Mouse (Mus musculus) lung, embryonic 14.5 days (tissue): ENCODE results near the gene Baiap2. TPM values are rescaled to one million over a fixed set of nuclear protein-coding genes. Genes with fewer than 3 reads are reported as not detected.

Source experiments
- ATAC-seq: fragments of 200-750 bp; cut with Nextera tagmentation; 2 replicates; pipeline ENCODE4 v1.8.0; 2017; ENCODE audit warnings: mild to moderate bottlenecking, moderate TSS enrichment, moderate library complexity; ENCODE audit not compliant: insufficient read depth
- DNase-seq: peaks from one replicate; pipeline ENCODE4 v3.0.0-alpha.2; 2015
- H3K27ac ChIP-seq: fragments of 300-500 bp; sonication (generic); 2 replicates; pipeline ENCODE4 v1.5.1; 2014; ENCODE audit warnings: low read depth, mild to moderate bottlenecking, moderate library complexity
- H3K27me3 ChIP-seq: fragments of 300-500 bp; sonication (generic); 2 replicates; pipeline ENCODE4 v1.6.1; 2014; ENCODE audit warnings: low read length, control low read depth; ENCODE audit not compliant: insufficient read depth
- H3K36me3 ChIP-seq: fragments of 300-500 bp; sonication (generic); 2 replicates; pipeline ENCODE4 v1.6.1; 2014; ENCODE audit warnings: control low read depth; ENCODE audit not compliant: insufficient read depth
- H3K4me1 ChIP-seq: fragments of 300-500 bp; sonication (generic); 2 replicates; pipeline ENCODE4 v1.6.1; 2014; ENCODE audit warnings: antibody characterized with exemption, control low read depth; ENCODE audit not compliant: insufficient read depth
- H3K4me2 ChIP-seq: fragments of 300-500 bp; sonication (generic); 2 replicates; pipeline ENCODE4 v1.6.1; 2014; ENCODE audit warnings: mild to moderate bottlenecking
- H3K4me3 ChIP-seq: fragments of 300-500 bp; sonication (generic); 2 replicates; pipeline ENCODE4 v1.5.1; 2014; ENCODE audit warnings: low read depth, low read length
- H3K9ac ChIP-seq: fragments of 300-500 bp; sonication (generic); 2 replicates; pipeline ENCODE4 v1.6.1; 2014
- H3K9me3 ChIP-seq: fragments of 300-500 bp; sonication (generic); 2 replicates; pipeline ENCODE4 v1.6.1; 2016; ENCODE audit warnings: low read depth, low read length, control low read depth
- CTCF ChIP-seq: IDR thresholded peaks from 2 replicates; pipeline ENCODE4 v1.5.1; 2016; ENCODE audit warnings: antibody characterized with exemption, low read depth
- WGBS: fragments of 180-500 bp; shearing (Covaris S2); extraction: QIAGEN DNeasy Blood & Tissue Kit; methylation state at CpG from one replicate; pipeline ENCODE4 v1.1.7; 2014; 5-methylcytosine and 5-hydroxymethylcytosine counted together
- polyA plus RNA-seq: library from polyadenylated mRNA; unstranded; fragments of >200 nt; fragmentation: Nextera tagmentation; extraction: Ambion mirVana; gene quantifications from 2 replicates; pipeline ENCODE4 v1.2.1, GENCODE M21; 2014

The Baiap2 gene
- polyA plus RNA-seq, 1 experiment from 2014 or later = 20.4 TPM

DNA sequence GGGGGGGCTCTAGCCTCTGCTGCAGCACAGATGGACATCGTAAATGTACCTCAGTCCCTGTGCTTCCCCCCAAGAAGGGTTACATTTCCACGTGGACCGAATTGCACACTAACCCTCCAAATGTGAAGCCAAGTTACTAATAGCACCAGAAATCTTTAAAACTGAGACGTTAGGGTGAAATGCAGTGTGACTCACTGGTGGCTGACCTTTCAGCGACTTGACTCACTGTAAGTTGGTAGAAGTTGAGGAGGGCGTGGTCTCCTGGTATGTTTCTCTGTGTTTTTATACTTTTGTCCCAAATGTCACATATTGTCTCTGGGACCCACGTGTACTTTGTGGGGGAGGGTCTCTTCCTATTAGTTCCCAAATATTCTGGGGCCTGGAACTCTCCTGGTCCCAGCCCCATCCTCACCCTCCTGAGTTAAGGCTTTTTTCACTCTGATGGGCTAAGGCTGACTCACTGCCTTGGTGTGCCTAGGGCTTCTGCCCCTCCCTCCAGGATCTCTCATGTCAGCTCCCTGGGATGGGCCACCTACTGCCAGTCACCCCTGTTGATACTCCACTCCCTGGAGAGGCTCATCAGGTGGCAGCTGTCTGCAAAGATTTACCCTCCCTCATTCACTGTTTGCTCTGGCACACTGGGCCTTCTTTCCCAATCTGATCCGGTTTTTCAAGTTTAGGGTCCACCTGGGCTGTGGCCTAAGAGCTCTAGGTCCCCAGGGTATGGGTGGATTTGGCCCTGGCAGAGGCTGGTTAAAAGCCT, 33.4 kb downstream of the Baiap2 start:
- H3K9me3 ChIP-seq = no peaks in the 10 kb centered on the region
- no peak overlapping the region for H3K9ac ChIP-seq
- WGBS = 53% methylated on average over 8 of the region's 8 CpGs
- peak overlapping the region; percentile 1; the same call in 1 of the 2 replicates for H3K27ac ChIP-seq
- H3K4me3 ChIP-seq = no peak overlapping the region
- H3K27me3 ChIP-seq = no peaks in the 10 kb centered on the region
- H3K4me2 ChIP-seq = no peak overlapping the region
- no peaks in the 10 kb centered on the region for H3K4me1 ChIP-seq
- ATAC-seq (peak; percentile 79), DNase-seq (peak; percentile 73)
- no peak for TF ChIP-seq CTCF
- H3K36me3 ChIP-seq = peaks cover 5% of the 10 kb centered on the region; the same call in 1 of the 2 replicates

DNA sequence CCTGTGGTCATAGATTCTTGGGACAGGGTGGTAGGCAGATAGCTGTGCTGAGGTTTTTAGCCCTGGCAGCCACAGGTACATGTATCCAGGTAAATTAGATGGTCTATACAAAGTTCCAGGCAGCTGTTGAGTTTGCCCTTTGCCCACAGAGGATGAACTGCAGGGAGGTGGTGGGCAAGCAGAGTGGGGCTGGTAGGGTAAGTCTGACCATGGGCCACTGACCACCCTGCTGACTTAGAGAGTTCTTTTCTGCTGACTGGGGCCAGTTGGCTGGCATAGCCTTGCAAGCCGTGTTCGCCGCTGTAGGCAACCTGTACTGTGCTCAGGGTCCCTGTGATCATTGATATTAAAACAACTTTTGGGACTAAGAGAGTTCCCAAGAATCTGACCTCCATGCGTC, 36.1 kb downstream of the Baiap2 start:
- Histone ChIP-seq H3K27ac (no peak overlapping the region), H3K4me1 (no peaks in the 10 kb centered on the region), H3K4me3 (no peak overlapping the region), H3K4me2 (no peak overlapping the region), H3K9ac (no peak overlapping the region), H3K27me3 (no peaks in the 10 kb centered on the region), H3K9me3 (no peaks in the 10 kb centered on the region), H3K36me3 (peaks cover 14% of the 10 kb centered on the region; the same call in 1 of the 2 replicates)
- DNase-seq (no peak), ATAC-seq (no peak)
- 90% methylated on average over 4 of the region's 4 CpGs for WGBS
- TF ChIP-seq CTCF = no peak

DNA sequence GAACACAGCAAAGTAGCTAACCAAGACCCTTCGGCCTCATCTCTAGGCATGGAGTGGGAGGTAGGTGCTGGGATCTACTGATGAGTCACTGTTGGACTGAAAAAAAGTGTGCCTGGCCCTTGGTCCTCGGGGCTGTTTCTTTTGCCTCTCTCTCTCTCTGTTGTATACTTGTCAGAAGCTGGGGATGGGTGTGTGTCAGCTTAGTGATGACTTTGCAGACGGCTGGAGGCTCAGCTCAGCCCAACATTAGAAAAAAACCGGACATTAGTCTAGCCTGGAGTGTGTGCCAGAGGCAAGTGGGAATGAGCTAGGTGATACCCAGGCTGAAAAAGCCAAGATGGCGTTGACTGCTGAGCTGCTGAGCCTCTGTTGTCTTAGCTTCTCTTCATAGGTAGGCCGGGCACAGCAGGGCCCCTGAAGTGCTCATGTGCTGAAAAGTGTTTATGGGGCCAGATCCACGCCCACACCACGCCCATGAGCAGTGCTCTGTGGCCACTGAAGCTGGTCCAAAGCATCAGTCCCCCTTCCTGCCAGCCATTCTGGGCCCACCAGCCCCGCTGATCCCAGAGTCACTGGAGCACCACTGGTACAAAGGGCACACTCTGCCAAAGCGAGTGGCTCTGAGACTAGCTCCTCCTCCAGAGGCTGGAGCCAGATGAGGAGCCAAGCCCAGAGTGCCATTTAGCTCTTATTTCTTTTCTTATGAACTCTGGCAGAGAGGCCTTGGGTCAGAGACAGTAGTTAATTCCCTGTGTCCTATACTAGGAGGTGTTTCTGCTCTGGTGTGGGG, 37.2 kb downstream of the Baiap2 start:
- 80% methylated on average over 10 of the region's 10 CpGs for WGBS
- Histone ChIP-seq H3K36me3 (peaks cover 16% of the 10 kb centered on the region; the same call in 1 of the 2 replicates), H3K4me2 (no peak overlapping the region), H3K9ac (no peak overlapping the region), H3K27me3 (no peaks in the 10 kb centered on the region), H3K27ac (no peak overlapping the region), H3K4me3 (no peak overlapping the region), H3K9me3 (no peaks in the 10 kb centered on the region), H3K4me1 (no peaks in the 10 kb centered on the region)
- no peak for ATAC-seq
- DNase-seq = no peak
- no peak for TF ChIP-seq CTCF

DNA sequence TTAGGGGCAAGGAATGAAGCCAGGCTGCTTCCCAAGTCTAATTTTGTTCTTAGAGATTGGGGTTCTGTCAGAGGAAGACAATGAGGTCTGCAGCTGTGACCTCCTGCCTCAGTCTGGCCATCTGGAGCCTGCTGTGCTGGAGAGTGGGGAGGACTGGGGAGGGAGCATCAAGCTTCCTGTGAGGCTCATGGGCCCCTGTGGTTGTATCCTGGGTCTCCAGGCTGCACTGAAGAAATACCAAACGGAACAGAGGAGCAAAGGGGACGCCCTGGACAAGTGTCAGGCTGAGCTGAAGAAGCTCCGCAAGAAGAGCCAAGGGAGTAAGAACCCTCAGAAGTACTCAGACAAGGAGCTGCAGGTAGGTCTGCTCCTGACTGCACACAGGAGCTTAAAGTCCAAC, 39.2 kb downstream of the Baiap2 start:
- peaks cover 25% of the 10 kb centered on the region for H3K36me3 ChIP-seq
- H3K4me2 ChIP-seq = no peak overlapping the region
- H3K4me1 ChIP-seq = no peaks in the 10 kb centered on the region
- H3K4me3 ChIP-seq = no peak overlapping the region
- H3K9me3 ChIP-seq = no peaks in the 10 kb centered on the region
- H3K27me3 ChIP-seq = no peaks in the 10 kb centered on the region
- 73% methylated on average over 3 of the region's 3 CpGs for WGBS
- no peak for TF ChIP-seq CTCF
- H3K9ac ChIP-seq = no peak overlapping the region
- no peak for DNase-seq
- H3K27ac ChIP-seq = no peak overlapping the region
- no peak for ATAC-seq

DNA sequence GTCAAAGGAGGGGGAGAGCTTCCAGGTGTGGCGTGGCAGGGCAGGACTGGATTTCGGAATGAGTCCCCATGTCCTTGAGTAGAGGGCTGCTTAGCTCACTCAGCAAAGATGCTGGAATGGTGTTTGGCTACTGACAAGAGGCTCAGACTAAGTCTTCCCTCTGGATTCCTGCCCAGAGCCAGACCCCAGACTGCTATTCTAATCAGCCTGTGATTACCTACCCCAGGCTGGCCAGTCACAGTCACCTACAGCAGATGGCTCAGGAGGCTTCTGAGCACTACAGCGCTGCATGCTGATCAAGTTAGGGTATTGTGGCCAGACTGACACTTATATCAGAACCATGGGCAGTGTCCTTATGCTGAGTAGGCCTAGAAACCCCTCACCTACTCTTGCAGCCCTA, 39.7 kb downstream of the Baiap2 start:
- WGBS = 83% methylated on average over 3 of the region's 3 CpGs
- Histone ChIP-seq H3K4me1 (no peaks in the 10 kb centered on the region), H3K9ac (no peak overlapping the region)

DNA sequence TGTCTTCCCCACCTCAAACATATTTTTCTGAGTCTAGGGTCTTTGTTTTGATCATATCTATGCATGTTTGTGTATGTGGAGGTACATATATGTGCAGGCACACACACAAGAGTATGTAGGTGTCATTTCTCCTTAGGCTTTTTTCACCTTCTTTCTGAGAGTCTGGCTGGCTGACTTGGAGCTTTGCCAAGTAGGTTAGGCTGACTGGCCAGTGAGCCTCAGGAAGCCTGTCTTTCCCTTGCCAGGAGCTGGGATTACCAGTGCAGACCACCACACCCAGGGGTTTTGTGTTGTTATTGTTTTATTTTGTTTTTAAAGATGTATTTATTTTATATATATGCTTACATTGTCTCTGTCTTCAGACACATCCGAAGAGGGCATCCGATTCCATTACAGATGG, 40.6 kb downstream of the Baiap2 start:
- ATAC-seq (no peak), DNase-seq (peak; percentile 34)
- Histone ChIP-seq H3K27me3 (no peaks in the 10 kb centered on the region), H3K9me3 (no peaks in the 10 kb centered on the region), H3K36me3 (peaks cover 25% of the 10 kb centered on the region), H3K4me3 (no peak overlapping the region), H3K27ac (no peak overlapping the region), H3K4me2 (no peak overlapping the region), H3K9ac (no peak overlapping the region), H3K4me1 (no peaks in the 10 kb centered on the region)
- TF ChIP-seq CTCF = no peak
- WGBS = 85% methylated on average over 2 of the region's 2 CpGs

More for the DNA sequence above, 39.7 kb downstream of the Baiap2 start:
- peaks cover 25% of the 10 kb centered on the region for H3K36me3 ChIP-seq
- H3K27ac ChIP-seq = no peak overlapping the region
- no peak overlapping the region for H3K4me3 ChIP-seq
- H3K9me3 ChIP-seq = no peaks in the 10 kb centered on the region
- DNase-seq = no peak
- TF ChIP-seq CTCF = no peak
- no peak overlapping the region for H3K4me2 ChIP-seq
- no peak for ATAC-seq
- H3K27me3 ChIP-seq = no peaks in the 10 kb centered on the region

DNA sequence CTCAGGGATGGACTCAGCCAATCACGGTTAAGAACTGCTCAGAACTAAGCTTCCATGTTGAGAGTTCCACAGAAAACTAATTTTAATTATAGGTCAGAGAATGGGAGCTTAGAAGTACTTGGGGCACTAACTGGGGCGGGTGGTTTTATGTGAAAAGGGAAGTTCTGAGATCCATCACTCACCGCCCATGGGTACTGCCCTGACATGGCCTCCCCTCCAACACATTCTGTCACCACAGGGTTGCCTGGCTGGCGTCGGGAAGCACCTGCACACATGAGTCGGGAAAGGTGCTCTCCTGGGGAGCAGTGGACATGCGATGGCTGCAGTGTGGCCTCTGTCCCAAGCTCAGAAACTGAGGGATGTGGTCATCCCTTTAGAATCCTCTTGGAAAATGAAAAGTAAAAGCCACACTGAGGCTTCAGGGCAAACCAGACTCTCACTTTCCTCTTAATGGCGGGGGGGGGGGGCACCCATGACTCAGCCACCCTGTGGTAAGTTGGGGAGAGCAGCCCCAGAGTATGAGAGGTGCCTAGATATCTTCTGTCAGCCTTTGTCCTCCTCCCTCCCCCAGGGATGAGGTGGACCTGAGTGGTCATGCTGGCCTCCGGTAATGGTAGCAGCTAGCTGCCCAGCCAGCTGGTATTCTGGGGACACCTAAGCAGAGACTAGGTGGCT, 44.3 kb downstream of the Baiap2 start:
- Histone ChIP-seq H3K36me3 (peaks cover 17% of the 10 kb centered on the region), H3K9me3 (no peaks in the 10 kb centered on the region), H3K27me3 (no peaks in the 10 kb centered on the region), H3K9ac (no peak overlapping the region), H3K27ac (no peak overlapping the region), H3K4me1 (peaks cover 21% of the 10 kb centered on the region), H3K4me3 (no peak overlapping the region), H3K4me2 (no peak overlapping the region)
- ATAC-seq = no peak
- WGBS = 80% methylated on average over 9 of the region's 9 CpGs
- DNase-seq = no peak
- no peak for TF ChIP-seq CTCF
